Mouse (Mus musculus) urinary bladder, postnatal 36 days (tissue): ENCODE measurements around the gene Tecpr2.

Experiments used
- DNase-seq, 2 experiments: peaks; one replicate each; pipeline ENCODE4 v3.0.0; 2022; ENCODE audit warnings: low spot score in 2 of 2, mixed read lengths in 1 of 2

Gene Tecpr2

DNA sequence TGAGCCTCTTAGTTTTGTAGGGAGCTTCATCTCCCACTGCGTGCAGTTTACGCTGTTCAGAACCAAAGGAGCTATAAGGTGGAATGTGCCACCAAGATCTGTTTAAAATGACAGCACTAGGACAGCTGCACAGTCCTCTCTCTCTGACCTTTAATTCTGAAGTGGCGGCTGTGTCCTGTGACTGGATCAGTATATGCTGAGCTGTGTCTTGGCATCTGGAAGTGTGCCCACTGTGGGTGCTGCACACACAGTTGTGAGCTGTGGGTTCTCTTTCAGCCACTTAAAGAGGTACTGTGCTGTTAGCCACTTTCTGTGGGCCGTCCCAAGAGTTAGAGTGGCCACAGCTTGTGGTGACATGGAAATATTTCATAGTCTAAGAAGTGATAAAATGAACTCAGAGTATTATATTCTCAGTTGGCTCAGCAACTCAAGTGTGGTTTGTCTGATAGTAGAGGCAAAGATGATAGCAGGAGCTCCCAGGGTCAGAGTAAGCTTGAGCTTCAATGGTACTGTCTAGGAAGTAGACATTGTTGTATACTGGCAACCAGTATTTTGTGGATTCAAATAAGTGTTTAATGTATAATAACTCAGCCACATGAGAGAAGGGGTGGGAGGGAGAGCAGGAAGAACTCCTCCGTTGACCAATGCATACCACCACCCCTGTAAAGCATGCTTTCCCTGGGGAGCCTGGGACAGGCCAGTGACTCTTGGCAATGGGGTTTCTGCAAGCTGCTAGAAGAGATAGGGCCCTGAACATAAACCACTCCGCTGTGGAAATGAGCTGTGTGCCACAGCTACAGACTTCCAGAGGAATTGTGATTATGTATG is 59.2 kb downstream of the Tecpr2 start:
- no peak for DNase-seq

DNA sequence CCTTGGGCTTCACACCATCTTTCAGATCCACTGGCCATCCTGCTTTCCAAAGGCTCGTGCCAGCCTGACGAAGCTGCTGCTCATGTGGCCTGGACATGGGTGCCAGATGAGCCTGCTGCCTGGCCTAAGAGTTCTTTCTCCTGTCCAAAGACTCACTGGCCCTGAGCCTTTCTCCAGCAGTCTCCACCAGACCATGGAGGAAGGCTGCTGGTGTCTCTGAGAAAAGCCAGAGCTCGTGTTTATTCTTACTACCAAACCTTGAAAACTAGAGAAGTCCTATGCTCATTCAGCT is 59.8 kb downstream of the Tecpr2 start:
- no peak for DNase-seq

DNA sequence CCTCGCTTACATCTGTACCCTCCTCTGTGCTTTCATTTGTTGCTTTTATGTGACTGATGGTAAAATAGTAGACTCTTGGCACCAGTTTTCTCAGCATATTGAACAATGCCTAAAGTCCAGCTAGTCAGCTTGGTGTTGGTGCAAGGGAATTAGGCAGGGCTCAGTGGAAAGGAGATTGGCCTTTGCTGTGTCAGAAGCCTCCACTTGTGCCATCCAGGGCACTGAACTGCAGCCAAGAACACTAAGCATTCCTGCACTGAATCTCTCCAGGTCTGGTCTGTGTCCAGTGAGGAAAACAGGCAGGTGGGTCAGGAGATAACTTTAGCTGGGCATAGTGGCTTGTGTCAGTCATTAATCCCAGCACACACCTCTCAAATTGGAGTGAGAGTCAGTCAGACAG is 60.3 kb downstream of the Tecpr2 start:
- no peak for DNase-seq

DNA sequence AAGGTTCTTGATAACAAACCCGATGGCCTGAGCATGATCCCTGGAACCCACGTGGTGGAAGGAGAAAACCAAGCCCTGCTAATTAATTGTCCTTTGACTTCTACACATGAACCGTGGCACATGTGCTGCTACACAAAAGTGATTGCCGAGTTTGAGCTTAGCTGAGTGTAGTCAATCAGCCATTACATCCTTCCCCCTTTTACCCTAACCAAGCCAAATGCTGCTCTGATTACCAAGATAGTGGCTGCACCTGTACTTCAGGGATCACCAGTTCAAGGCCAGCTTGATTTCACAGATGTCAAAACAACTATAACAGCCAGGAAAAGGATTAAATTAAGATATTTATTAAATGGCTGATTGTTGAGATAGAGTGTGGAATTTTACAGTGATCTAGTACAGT is 61.1 kb downstream of the Tecpr2 start:
- no peak for DNase-seq

DNA sequence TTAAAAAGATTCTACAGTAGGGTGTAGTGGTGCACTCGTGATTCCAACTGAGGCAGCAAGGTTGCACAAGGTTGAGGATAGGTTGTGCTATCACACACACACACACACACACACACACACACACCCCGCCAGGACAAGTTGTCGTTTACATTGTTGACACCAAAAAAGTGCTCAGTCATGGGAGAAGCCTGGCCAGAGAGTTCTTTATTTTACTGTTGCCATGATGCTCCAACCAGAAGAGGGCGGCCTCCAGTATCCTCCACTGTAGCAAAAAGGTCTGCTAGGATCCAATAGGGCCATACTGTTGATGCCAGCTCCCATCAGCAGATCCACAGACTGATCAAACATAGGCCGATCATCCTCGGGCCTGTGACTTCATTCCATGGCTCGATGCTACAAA is 62.2 kb downstream of the Tecpr2 start:
- no peak for DNase-seq

DNA sequence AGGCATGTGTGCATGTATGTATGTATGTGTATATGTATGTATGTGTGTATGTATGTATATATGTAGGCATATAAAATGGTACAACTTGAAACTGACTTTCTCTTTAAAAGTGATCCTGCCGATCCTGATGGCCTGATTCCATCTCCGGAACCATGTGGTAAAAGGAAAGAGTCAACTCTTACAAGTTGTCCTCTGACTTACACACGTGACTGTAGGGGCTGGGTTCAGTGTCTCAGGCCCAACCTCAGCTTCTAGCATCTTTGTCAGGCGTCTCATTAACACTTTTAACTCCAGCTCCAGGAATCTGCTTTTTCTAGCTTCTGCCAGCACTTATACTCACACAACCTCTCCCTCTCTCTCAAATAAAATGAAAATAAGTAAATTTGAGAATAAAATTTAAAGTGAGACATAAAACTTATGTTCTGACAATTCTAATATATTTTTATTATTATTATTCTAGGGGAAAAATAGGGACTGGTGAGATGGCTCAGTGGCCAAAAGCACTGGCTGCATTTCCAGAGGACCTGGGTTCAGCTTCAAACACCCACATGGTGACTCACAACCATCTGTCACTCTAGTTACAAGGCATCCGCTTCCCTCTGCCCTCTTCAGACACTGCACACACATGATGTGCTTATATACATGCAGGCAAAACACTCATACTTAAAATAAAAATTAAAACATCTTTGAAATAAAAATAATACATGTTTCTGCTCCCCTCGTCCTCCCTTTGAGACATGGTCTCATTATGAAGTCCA is 63.7 kb downstream of the Tecpr2 start:
- DNase-seq, result no peak

DNA sequence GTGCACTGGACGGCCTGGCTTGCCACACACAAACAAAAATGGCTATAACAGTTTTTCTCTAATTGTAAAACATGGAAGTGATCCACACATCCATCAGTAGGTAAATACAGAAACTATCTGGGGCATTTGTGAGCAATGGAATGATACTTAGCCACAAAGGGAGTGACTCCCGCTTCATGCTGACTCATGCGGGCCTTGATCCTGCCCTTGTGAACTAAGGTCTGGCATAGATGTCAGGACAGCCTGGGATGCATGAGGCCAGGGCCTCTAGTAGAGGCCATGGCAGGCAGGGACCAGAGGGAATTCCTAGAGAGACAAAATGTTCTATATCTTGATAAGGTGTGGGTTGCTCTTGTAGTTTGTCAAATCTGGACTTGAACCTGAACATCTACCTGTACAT is 64.4 kb downstream of the Tecpr2 start:
- no peak for DNase-seq

DNA sequence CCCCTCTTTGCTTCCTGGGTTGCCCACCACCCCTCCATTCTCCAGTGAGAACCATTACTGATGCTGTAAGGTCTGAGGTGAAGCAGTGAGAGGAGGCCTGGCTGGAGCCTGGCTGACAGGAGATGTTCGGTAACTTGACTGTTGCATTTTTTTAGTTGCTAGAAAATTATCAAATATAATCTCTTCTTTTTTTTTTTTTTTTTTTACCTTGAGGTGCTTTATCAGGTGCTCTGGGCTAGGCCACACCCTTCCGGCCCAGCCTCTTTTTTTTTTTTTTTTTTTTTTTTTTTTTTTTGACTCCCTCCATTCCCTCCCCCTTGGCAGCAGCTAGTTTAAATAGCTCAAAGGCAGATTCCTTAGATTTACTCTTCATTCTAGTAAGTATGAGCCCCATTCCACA is 64.8 kb downstream of the Tecpr2 start:
- DNase-seq, result no peak

DNA sequence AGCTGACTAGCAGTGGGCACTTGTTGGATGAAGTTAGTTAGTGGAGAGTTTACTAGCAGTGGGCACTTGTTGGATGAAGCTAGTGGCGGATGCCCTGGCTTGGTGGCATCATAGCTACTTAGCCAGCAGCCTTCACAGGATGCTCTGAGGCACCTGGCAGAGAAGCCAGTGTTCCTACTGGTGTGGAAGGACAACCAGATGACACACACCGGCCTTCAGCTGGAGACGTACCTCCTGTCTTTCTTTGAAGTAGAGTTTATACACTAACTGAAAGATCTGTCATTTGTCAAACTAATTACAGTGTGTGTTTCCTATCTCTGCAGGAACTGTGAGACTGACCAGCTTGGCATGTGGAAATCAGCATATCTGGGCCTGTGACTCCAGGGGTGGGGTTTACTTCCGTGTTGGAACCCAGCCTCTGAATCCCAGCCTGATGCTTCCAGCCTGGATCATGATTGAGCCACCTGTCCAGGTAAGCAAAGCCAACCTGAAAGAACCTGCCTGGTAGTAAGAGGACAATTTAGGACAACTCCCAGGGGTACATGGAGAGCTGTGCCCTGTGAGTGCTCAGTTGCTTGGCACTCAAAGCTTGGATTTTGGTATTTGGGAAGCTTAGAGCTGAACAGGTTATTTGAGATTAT is 65.4 kb downstream of the Tecpr2 start:
- no peak for DNase-seq

DNA sequence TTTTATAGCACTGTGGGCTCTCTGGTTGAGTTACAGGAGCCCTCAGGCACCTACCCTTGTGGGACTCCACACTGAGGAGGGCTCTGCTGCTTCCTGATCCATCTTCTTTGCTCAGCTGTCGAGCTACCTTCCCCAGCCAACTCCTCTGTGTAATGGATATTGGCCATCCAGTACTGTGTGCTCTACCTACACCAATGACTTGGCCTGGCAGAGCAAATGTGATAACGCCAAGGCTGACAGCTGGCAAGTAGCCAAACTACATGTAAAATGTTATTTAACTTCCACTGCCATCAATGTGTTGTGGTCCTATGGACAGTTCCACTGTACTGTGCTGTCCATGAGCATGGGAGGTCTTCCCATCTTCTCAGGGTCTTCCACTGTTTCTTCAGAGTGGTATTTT is 72.9 kb downstream of the Tecpr2 start:
- DNase-seq, result no peak

DNA sequence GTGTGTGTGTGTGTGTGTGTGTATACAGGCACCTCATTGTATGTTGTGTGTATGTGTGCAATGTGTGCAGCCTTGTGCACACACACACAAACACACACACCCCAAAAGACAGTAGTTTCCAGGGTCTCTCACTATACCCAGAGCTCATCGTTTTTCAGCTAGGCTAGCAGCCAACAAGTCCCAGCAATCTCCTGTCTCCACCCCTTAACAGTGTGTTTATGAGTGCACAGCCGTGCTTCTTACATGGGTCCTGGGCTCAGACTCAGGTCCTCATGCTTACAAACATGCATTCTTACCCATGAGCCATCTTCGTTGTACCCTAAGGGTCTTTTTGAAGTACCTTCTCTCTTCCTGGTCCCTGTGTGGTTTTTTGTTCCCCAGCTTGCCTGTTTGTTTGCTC is 76.4 kb downstream of the Tecpr2 start:
- DNase-seq, result no peak

DNA sequence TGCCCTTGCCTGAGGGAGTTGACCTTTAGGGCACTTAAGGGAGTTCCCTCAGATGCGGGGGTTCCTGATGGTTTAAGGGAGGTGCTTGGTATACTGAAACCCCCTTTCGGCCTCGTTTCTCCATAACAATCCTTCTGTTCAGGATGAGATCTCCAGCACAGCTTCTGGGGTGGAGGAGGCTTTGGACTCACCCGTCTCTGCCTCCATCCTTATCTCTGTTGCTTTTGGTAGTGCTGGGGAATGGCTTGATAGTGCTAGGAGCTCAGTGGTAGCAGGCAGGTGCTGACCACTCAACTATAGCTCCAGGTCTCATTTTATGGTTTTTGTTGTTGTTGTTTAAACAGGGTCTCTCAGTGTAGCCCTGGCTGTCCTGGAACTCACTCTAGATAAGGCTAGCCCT is 77.0 kb downstream of the Tecpr2 start:
- DNase-seq, result no peak

DNA sequence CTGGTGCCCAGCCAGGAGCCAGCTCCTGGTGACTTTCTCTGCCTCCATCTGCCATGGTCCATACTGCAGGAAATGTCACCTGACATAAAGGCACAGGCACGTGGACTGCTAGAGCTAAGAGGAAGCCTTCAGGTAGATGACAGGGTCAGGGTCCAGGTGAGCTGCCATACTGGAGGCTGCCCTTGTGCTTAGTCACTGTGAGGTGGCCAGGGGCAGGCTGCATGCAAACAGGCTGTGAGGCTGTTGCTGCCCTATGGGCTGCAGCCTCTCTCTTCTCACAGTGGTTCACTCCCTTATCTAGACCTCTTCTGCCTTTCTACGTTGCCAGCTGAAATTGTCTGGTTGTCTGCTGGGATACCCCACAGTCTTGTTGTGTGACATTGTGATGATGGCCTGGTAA is 78.1 kb downstream of the Tecpr2 start:
- no peak for DNase-seq

DNA sequence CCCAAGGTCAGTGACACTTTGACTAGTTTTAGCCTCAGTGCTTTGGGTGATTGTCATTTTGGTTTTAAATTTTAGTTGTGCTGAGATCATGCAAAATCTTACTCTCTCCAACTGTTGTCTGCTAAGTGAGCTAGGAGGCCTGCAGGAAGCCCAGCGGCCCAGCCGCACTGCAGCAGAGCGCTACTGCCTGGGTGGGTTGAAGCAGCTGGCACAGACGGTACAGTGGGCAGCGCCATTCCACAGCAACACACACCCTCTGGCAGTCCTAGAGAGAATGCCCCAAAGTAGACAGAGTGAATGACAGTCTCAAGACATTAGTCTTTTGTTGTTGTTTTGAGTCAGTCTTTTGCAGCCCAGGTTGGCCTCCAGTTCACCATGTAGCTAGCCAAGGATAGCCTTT is 81.3 kb downstream of the Tecpr2 start:
- no peak for DNase-seq

DNA sequence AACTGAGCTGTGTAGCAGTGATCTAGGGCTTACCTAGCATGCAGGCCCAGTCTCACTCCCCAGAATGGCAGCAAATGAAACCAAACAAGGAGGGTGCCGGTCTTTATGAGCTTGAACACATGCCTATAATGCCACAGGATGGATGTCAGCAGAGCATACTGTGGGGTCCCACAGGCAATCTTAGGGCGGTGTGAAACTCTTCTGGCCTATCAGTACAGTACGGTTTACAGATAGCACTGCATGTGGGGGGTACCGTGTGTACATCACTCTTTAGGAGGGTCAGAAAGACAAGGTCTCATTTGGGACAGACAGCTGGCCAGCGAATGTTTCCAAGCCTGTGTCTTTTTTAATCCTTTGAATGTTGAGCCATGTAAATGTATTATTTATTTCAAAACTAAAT is 82.9 kb downstream of the Tecpr2 start:
- no peak for DNase-seq

DNA sequence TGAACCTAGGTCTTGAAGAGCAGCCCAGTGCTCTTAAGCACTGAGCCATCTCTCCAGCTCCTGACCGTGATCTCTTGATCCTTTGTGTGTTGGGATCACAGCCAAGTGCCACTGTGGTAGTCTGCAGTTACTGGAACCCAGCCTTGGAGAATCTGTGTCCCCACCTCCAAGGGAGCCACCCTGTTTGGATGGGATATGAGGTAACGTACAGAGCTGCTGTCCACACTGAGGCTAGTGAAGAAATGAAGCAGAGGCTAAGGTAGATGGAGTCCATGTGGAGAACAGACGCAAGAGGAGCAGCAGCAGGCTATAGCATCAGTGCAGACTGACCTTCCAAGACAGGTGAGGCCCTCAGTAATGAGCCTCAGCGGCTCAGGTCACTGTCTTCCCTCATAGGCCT is 84.8 kb downstream of the Tecpr2 start:
- DNase-seq, result no peak

DNA sequence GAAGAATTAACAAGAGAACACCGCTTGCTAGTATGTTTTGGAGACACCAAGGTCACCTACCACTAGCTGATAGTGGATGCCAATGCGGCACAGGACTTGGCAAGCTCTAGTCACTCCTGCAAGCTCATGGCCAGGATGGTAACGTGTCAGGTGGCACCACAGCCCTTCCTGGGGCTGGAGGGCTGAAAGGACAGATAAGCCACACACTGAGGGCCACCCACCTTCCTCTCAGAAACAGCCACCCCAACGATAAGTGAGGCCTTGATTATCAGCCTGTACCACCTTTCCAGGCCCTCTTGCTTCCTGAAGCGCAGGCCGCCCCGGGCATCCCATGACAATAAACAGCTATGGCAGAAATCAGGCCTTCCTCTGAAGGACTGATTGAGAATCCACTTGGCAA is 85.2 kb downstream of the Tecpr2 start:
- no peak for DNase-seq

DNA sequence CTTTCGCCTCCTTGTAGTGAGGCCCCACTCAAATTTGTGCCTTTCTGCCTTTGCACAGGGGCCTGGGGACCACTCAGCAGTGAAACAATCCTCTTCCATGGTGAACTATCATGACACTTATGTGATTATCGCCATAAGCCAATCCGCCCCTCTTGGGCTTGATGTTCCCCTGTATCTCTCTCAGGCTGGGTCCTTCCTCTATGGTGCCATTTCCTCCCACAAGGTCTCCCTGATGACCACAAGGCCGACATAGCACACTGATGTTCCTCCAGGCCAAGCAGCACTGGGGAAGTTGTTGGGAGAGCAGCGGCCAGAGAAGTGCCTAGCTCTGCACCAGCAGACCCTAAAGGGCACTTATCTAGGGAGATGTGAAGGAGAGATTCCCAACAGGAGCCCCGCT is 85.7 kb downstream of the Tecpr2 start:
- no peak for DNase-seq

DNA sequence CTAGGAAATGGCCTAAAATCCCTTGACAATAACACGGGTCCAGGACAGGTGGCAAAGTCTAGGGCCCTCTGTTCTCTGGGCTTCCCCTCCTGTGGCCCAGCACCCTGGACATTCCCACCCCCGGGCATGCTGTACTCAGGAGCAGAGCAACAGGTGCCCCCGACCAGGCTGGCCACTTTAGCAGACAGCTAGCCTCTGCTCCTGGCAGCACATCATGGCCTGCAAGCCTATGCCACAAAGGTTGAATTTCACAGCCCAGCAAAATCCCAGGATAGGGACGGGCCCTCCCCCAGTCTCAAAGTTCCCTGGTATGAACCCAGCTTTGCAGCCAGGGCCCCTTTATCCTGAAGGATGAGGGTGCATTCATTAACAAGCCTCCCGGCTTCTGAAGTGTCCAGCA is 86.3 kb downstream of the Tecpr2 start:
- DNase-seq, result no peak

DNA sequence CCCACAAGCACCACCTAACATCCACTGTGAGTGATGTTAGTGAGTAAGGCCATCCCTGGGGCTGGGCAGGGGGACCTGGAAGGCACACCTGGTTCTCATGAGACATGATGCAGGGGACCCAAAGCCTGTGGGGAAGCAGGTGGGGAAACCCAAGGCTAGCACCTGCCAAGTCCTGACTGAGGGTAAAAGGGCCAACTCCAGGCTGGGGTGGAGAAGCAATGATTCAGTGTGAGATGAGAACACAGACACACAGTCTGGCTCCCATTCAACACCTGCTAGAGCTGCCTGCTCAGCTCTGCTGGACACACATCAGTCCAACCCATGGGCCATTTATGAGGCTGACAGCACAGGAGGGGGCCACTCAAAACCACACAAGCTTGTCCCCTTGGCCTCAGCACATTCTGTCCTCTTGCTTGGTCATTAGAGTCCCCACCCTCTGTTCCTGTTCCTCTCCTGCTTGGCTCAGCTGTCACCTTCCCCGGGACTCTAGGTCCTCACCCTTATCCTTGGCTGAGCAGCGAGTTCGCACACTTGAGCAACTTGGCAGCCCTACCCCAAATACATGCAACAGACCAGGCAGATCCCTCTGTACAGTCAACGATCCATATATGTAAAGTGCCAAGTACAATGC is 86.9 kb downstream of the Tecpr2 start:
- no peak for DNase-seq

DNA sequence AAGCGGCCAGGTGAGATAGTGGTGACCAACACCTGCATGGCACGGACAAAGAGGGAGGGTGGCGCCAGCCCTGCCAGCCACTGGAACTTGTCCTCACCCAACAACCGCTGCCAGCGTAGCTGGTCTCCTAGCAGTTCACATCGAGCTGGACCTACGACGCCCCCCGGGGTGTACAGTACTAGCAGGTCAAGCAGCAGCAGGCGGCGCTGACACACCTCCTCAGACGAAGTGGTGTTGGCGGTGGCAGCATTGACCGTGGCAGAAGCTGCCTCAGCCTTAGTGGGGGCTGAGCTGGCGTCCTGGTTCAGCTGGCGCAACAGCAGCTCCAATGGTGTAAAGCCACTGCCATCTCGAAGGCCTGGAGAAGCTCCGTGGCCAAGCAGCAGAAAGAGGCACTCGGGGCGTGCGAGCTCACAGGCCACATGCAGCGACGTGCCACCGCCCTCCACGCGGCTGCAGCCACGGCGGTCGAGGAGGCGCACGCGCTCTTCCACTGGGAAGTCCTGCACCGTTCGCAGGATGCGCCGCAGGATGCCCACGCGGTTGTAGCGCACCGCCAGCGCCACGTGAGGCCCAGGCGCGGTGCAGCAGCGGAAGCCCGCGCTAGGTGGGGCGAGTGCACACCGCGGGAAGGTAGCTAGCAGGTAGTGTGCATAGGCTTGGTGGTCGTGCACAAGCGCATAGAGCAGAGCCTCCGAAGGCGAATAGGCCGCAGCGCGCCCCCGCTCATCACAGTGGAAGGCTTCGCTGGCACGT is 87.7 kb downstream of the Tecpr2 start:
- DNase-seq, result no peak

DNA sequence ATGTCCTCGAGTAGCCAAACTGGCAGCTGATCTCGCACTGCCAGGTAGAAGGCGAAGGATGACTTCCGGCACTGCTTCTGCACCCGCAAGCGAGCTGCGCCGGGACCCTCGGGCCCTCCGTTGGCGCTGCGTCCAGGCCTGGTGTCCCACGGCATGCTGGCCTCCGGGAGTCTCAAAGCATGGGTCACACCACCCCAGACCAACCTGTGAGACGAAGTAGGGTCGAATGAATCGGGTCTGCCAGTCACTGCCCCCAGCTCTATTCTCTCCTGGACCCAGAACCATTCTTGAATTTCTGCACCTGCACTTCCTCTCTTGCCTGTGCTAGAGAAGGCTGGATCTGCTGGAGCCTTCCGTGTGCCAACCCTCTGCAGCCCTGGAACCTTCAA is 88.3 kb downstream of the Tecpr2 start:
- no peak for DNase-seq
